Mouse (Mus musculus): ENCODE results near the gene Vmn1r195. TPM values are rescaled to one million over a fixed set of nuclear protein-coding genes. Genes with fewer than 3 reads are reported as not detected.

The Vmn1r195 gene
- polyA plus RNA-seq (2014; fragmentation: Illumina TruSeq; extraction: RNeasy Lipid Tissue Mini Kit (QIAGEN cat#74804); ENCODE audit: low read depth, low replicate concordance): not detected

DNA sequence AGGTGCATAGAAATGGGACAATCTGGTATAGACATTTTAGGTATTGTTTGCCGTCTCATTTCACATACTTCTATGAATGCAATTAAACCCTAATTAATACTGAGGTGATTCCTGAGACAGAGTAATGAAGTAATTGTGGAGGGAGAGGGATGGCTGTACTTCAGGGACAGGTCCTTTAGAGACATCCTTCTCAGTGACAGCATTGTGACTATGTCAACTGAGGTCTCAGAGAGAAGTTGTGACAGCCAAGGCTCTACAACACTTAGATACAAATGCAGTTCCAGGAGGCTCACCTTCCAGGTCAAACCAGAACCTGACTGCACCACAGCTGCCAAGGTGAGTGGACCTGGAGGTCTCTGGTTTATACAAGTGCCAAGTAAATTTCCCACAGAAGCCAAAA is at the start of gene Vmn1r195:
Gene Vmn1r195 (plus strand): TSS at position 301 of the 400 bp plus-strand sequence.

GRCm38 (mm10) chr13:22223060-22223459 is 47.3 kb upstream of the Vmn1r195 start, which contains the start of gene Vmn1r193:
Vmn1r193 (minus strand) TSS chr13:22223160.

GRCm38 (mm10) chr13:22243915-22244314 is 26.4 kb upstream of the Vmn1r195 start, which contains the start of gene Vmn1r194:
Vmn1r194 (plus strand) TSS chr13:22244215.

DNA sequence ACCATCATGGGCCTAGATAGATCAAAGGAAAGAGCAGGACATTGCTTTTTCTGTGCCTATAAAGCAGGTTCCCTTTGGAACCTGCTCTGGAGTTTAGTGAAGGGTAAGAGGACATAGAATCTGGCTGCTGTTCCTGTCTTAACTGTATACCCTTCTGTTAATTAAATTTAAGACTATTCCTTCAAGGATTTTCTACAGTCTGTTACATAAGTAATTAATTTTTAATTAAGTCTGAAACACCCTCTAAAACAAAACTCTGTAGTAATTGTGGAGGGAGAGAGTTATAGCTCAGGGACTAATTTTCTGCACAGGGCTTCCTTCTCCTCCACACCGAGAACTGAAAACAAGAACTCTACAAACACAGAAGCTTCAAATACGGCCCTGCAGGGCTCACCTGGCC is 19.3 kb downstream of the Vmn1r195 start, which contains the start of gene Vmn1r196:
Gene Vmn1r196 (plus strand): TSS at position 301 of the 400 bp plus-strand sequence.

DNA sequence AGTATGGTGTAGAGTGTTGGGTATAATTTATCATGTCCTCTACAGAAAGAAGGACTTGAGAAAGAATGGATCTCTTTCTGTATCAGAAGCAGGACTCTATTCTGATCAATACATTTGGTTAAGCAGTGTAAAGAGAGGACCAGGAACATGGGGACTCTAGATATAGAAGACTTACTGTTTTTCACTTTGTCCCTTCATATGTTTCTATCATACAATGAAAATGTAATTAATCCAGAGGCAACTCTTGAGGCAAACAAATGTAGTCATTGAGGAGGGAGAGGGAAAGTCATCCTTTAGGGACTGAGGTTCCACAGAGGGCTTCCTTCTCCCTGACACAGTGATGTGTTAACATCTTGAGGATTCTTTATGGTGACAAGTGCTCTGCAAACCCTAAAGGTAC is 54.0 kb downstream of the Vmn1r195 start, which contains the start of gene Vmn1r197:
Gene Vmn1r197 (plus strand): TSS at position 301 of the 400 bp plus-strand sequence.

Other genes with a start within 250 kb of the Vmn1r195 start
- gene Hist1h2ah, start 235.0 kb upstream of the Vmn1r195 start, polyA plus RNA-seq (2014; fragmentation: Illumina TruSeq; extraction: RNeasy Lipid Tissue Mini Kit (QIAGEN cat#74804); ENCODE audit: low read depth, low replicate concordance): not detected
- gene Hist1h2bk, start 234.7 kb upstream of the Vmn1r195 start, polyA plus RNA-seq (2014; fragmentation: Illumina TruSeq; extraction: RNeasy Lipid Tissue Mini Kit (QIAGEN cat#74804); ENCODE audit: low read depth, low replicate concordance): not detected
- 6.8 TPM for gene Hist1h4i, start 229.2 kb upstream of the Vmn1r195 start, polyA plus RNA-seq (2014; fragmentation: Illumina TruSeq; extraction: RNeasy Lipid Tissue Mini Kit (QIAGEN cat#74804); ENCODE audit: low read depth, low replicate concordance)
- gene Hist1h2ag, start 227.6 kb upstream of the Vmn1r195 start, polyA plus RNA-seq (2014; fragmentation: Illumina TruSeq; extraction: RNeasy Lipid Tissue Mini Kit (QIAGEN cat#74804); ENCODE audit: low read depth, low replicate concordance): not detected
- not detected for gene Hist1h2bj, start 227.3 kb upstream of the Vmn1r195 start, polyA plus RNA-seq (2014; fragmentation: Illumina TruSeq; extraction: RNeasy Lipid Tissue Mini Kit (QIAGEN cat#74804); ENCODE audit: low read depth, low replicate concordance)
- gene Vmn1r188, start 186.1 kb upstream of the Vmn1r195 start, polyA plus RNA-seq (2014; fragmentation: Illumina TruSeq; extraction: RNeasy Lipid Tissue Mini Kit (QIAGEN cat#74804); ENCODE audit: low read depth, low replicate concordance): not detected
- not detected for gene Vmn1r189, start 164.7 kb upstream of the Vmn1r195 start, polyA plus RNA-seq (2014; fragmentation: Illumina TruSeq; extraction: RNeasy Lipid Tissue Mini Kit (QIAGEN cat#74804); ENCODE audit: low read depth, low replicate concordance)
- not detected for gene Vmn1r191, start 86.6 kb upstream of the Vmn1r195 start, polyA plus RNA-seq (2014; fragmentation: Illumina TruSeq; extraction: RNeasy Lipid Tissue Mini Kit (QIAGEN cat#74804); ENCODE audit: low read depth, low replicate concordance)
- not detected for gene Vmn1r192, start 79.4 kb upstream of the Vmn1r195 start, polyA plus RNA-seq (2014; fragmentation: Illumina TruSeq; extraction: RNeasy Lipid Tissue Mini Kit (QIAGEN cat#74804); ENCODE audit: low read depth, low replicate concordance)
- gene Vmn1r193, start 47.4 kb upstream of the Vmn1r195 start, polyA plus RNA-seq (2014; fragmentation: Illumina TruSeq; extraction: RNeasy Lipid Tissue Mini Kit (QIAGEN cat#74804); ENCODE audit: low read depth, low replicate concordance): not detected
- not detected for gene Vmn1r194, start 26.3 kb upstream of the Vmn1r195 start, polyA plus RNA-seq (2014; fragmentation: Illumina TruSeq; extraction: RNeasy Lipid Tissue Mini Kit (QIAGEN cat#74804); ENCODE audit: low read depth, low replicate concordance)
- not detected for gene Vmn1r196, start 19.4 kb downstream of the Vmn1r195 start, polyA plus RNA-seq (2014; fragmentation: Illumina TruSeq; extraction: RNeasy Lipid Tissue Mini Kit (QIAGEN cat#74804); ENCODE audit: low read depth, low replicate concordance)
- gene Vmn1r197, start 54.1 kb downstream of the Vmn1r195 start, polyA plus RNA-seq (2014; fragmentation: Illumina TruSeq; extraction: RNeasy Lipid Tissue Mini Kit (QIAGEN cat#74804); ENCODE audit: low read depth, low replicate concordance): not detected
- gene Vmn1r198, start 79.8 kb downstream of the Vmn1r195 start, polyA plus RNA-seq (2014; fragmentation: Illumina TruSeq; extraction: RNeasy Lipid Tissue Mini Kit (QIAGEN cat#74804); ENCODE audit: low read depth, low replicate concordance): not detected
- not detected for gene Vmn1r199, start 109.3 kb downstream of the Vmn1r195 start, polyA plus RNA-seq (2014; fragmentation: Illumina TruSeq; extraction: RNeasy Lipid Tissue Mini Kit (QIAGEN cat#74804); ENCODE audit: low read depth, low replicate concordance)
- gene Vmn1r200, start 119.9 kb downstream of the Vmn1r195 start, polyA plus RNA-seq (2014; fragmentation: Illumina TruSeq; extraction: RNeasy Lipid Tissue Mini Kit (QIAGEN cat#74804); ENCODE audit: low read depth, low replicate concordance): not detected
- gene Vmn1r201, start 201.4 kb downstream of the Vmn1r195 start, polyA plus RNA-seq (2014; fragmentation: Illumina TruSeq; extraction: RNeasy Lipid Tissue Mini Kit (QIAGEN cat#74804); ENCODE audit: low read depth, low replicate concordance): not detected
- not detected for gene Vmn1r202, start 234.9 kb downstream of the Vmn1r195 start, polyA plus RNA-seq (2014; fragmentation: Illumina TruSeq; extraction: RNeasy Lipid Tissue Mini Kit (QIAGEN cat#74804); ENCODE audit: low read depth, low replicate concordance)
- not detected for gene Vmn1r203, start 247.6 kb downstream of the Vmn1r195 start, polyA plus RNA-seq (2014; fragmentation: Illumina TruSeq; extraction: RNeasy Lipid Tissue Mini Kit (QIAGEN cat#74804); ENCODE audit: low read depth, low replicate concordance)

Measured in adipose tissue, adult 10 weeks (tissue).